Mouse (Mus musculus): Measurements from ENCODE around the gene Dytn. TPM values are rescaled to one million over a fixed set of nuclear protein-coding genes. Genes with fewer than 3 reads are reported as not detected.

Gene Dytn
- not detected in 2 replicates for polyA plus RNA-seq (2015; fragmentation: Nextera tagmentation; extraction: Ambion mirVana)

DNA sequence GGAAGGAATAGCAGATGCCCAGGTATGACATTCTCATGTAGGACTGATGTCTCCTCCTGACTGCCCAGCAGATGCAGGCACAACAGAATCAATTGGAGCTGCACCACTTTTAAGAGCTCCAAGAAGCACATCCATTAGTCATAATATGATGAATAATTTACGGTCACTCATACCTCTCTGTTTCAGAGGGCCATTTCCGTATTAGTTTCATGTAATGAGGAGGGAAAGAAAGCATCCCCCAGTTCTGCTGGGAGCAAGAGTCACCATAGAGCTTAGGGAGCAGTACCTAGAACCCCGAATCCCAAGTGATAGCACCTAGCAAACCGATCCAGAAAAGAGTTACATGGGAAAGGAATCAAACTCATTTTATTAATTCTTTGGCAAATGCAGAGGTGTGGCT, at the start of gene Dytn:
TSS of gene Dytn (minus strand) at position 101 of the 400 bp plus-strand sequence.
- no peaks in the 10 kb centered on the region for H3K27me3 ChIP-seq
- WGBS, result 90% methylated on average over 4 of the region's 4 CpGs
- H3K4me2 ChIP-seq, result no peak within 1 kb of the TSS
- H3K4me3 ChIP-seq, result no peak within 1 kb of the TSS
- no peaks in the 10 kb centered on the region for H3K4me1 ChIP-seq
- H3K27ac ChIP-seq, result no peak within 1 kb of the TSS
- H3K36me3 ChIP-seq (ENCODE audit: poor library complexity, severe bottlenecking), result no peaks in the 10 kb centered on the region
- no peak for ATAC-seq
- H3K9ac ChIP-seq, result no peak within 1 kb of the TSS
- no peaks in the 10 kb centered on the region for H3K9me3 ChIP-seq (replicated peaks)

GRCm38 (mm10) chr1:63730240-63730771, 43.6 kb upstream of the Dytn start, which contains the start of the genes Mdh1b and Fastkd2:
Gene Mdh1b (minus strand): TSS chr1:63730318.
Gene Fastkd2 (plus strand): TSS chr1:63730614.
- WGBS, result under 1% methylated on average over 31 of the region's 31 CpGs
- ATAC-seq, result peak; percentile 98
- H3K36me3 ChIP-seq (ENCODE audit: poor library complexity, severe bottlenecking), result no peaks in the 10 kb centered on the region
- H3K9ac ChIP-seq, result peak within 1 kb of the TSS; percentile 73
- no peak within 1 kb of the TSS for H3K27ac ChIP-seq
- no peaks in the 10 kb centered on the region for H3K9me3 ChIP-seq (replicated peaks)
- H3K27me3 ChIP-seq, result no peaks in the 10 kb centered on the region
- H3K4me1 ChIP-seq, result peaks cover 26% of the 10 kb centered on the region
- H3K4me3 ChIP-seq, result peak within 1 kb of the TSS; percentile 72
- H3K4me2 ChIP-seq, result peak within 1 kb of the TSS; percentile 66

DNA sequence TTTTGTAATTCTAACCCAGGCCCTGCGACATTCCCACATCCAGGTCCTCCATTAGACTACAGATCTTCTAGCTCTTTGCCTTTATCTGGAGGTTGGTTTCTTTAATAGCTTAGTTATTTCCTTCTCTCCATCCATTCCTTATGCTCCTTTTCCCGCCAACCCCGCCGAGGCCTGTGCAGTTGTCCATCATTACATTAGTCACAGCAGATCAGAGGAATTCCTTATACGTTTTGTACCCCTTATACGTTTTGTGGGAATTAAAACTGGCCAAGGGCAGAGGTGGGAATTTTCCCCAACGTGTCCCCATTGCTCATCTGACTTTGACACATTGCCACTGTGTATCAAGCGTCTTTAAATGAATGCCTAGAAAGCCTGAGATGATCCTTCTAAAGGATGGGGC, 43.1 kb upstream of the Dytn start:
- H3K4me3 ChIP-seq, result peak overlapping the region; percentile 72
- H3K4me2 ChIP-seq, result peak overlapping the region; percentile 66
- no peak overlapping the region for H3K27ac ChIP-seq
- peaks cover 26% of the 10 kb centered on the region for H3K4me1 ChIP-seq
- no peaks in the 10 kb centered on the region for H3K9me3 ChIP-seq (replicated peaks)
- peak overlapping the region; percentile 48; the same call in 1 of the 2 replicates for H3K9ac ChIP-seq
- no peaks in the 10 kb centered on the region for H3K27me3 ChIP-seq
- H3K36me3 ChIP-seq (ENCODE audit: poor library complexity, severe bottlenecking), result no peaks in the 10 kb centered on the region
- peak; percentile 44; the same call in 1 of the 2 replicates for ATAC-seq
- WGBS, result 45% methylated on average over 8 of the region's 8 CpGs

DNA sequence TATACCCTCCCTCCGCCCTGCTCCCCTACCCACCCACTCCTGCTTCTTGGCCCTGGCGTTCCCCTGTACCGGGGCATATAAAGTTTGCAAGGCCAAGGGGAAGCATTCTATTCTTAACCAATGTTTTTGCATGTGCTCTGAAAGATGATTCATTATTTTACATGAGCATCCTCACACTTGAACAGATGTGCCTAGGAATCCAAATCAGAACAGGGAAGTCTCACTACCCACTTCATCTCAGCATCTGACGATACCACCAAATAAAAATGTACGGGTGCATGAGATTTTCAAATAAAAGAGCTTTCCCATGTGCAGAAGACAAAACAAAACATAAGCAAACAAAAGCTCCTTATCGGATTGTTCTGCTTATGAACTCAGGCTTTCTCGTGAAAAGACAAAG, 33.4 kb upstream of the Dytn start:
- Histone ChIP-seq H3K4me2 (no peak overlapping the region), H3K36me3 (ENCODE audit: poor library complexity, severe bottlenecking) (no peaks in the 10 kb centered on the region), H3K27ac (no peak overlapping the region), H3K4me3 (no peak overlapping the region), H3K27me3 (0 out of 2 replicates have a peak, but pooled peaks cover 6% of the 10 kb centered on the region), H3K9me3 (replicated peaks) (no peaks in the 10 kb centered on the region), H3K9ac (no peak overlapping the region), H3K4me1 (no peaks in the 10 kb centered on the region)
- WGBS, result 72% methylated on average over 7 of the region's 7 CpGs
- ATAC-seq, result no peak

GRCm38 (mm10) chr1:63708876-63709275, 22.1 kb upstream of the Dytn start:
- ATAC-seq, result no peak
- WGBS, result 85% methylated on average over 3 of the region's 3 CpGs

GRCm38 (mm10) chr1:63705733-63706132, 19.0 kb upstream of the Dytn start:
- no peak for ATAC-seq
- no peak overlapping the region for H3K27ac ChIP-seq
- 73% methylated on average over 5 of the region's 5 CpGs for WGBS
- no peaks in the 10 kb centered on the region for H3K36me3 ChIP-seq (ENCODE audit: poor library complexity, severe bottlenecking)
- no peaks in the 10 kb centered on the region for H3K9me3 ChIP-seq (replicated peaks)
- no peak overlapping the region for H3K4me2 ChIP-seq
- H3K9ac ChIP-seq, result no peak overlapping the region
- no peaks in the 10 kb centered on the region for H3K27me3 ChIP-seq
- H3K4me3 ChIP-seq, result no peak overlapping the region
- no peaks in the 10 kb centered on the region for H3K4me1 ChIP-seq

More at GRCm38 (mm10) chr1:63708876-63709275, 22.1 kb upstream of the Dytn start:
- Histone ChIP-seq H3K4me1 (no peaks in the 10 kb centered on the region), H3K27me3 (no peaks in the 10 kb centered on the region), H3K27ac (no peak overlapping the region), H3K4me3 (no peak overlapping the region), H3K9me3 (replicated peaks) (no peaks in the 10 kb centered on the region), H3K9ac (no peak overlapping the region), H3K36me3 (ENCODE audit: poor library complexity, severe bottlenecking) (no peaks in the 10 kb centered on the region), H3K4me2 (no peak overlapping the region)

GRCm38 (mm10) chr1:63696861-63697260, 10.1 kb upstream of the Dytn start:
- Histone ChIP-seq H3K36me3 (ENCODE audit: poor library complexity, severe bottlenecking) (no peaks in the 10 kb centered on the region), H3K9me3 (replicated peaks) (no peaks in the 10 kb centered on the region), H3K9ac (no peak overlapping the region), H3K4me2 (no peak overlapping the region), H3K27me3 (no peaks in the 10 kb centered on the region), H3K4me3 (no peak overlapping the region), H3K4me1 (no peaks in the 10 kb centered on the region), H3K27ac (no peak overlapping the region)
- ATAC-seq, result no peak
- 91% methylated on average over 3 of the region's 3 CpGs for WGBS

- no peaks in the 10 kb centered on the region for H3K27me3 ChIP-seq
- H3K9ac ChIP-seq, result no peak overlapping the region
- no peak overlapping the region for H3K4me2 ChIP-seq
- H3K4me1 ChIP-seq, result no peaks in the 10 kb centered on the region
- ATAC-seq, result no peak
- no peaks in the 10 kb centered on the region for H3K9me3 ChIP-seq (replicated peaks)
- H3K36me3 ChIP-seq (ENCODE audit: poor library complexity, severe bottlenecking), result no peaks in the 10 kb centered on the region
- H3K4me3 ChIP-seq, result no peak overlapping the region
- 87% methylated on average over 3 of the region's 3 CpGs for WGBS
- no peak overlapping the region for H3K27ac ChIP-seq
Observed at GRCm38 (mm10) chr1:63675975-63676374, 10.8 kb downstream of the Dytn start.

DNA sequence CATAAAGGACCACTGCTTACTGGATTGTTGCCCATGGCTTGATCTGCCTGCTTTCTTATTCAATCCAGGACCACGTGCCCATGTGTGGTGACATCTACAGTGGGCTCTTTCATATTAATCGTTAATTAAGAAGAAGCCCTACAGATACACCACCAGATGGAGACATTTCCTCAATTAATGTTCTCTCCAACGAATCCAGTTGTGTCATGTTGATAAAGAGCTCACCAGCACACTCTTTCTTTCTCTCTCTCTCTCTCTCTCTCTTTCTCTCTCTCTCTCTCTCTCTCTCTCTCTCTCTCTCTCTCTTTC, 17.9 kb downstream of the Dytn start:
- Histone ChIP-seq H3K36me3 (ENCODE audit: poor library complexity, severe bottlenecking) (no peaks in the 10 kb centered on the region), H3K4me3 (0 out of 2 replicates have a peak overlapping the region, but pooled peaks have one; percentile 1), H3K27ac (no peak overlapping the region), H3K9ac (peak overlapping the region; percentile 2; the same call in 1 of the 2 replicates), H3K4me2 (peak overlapping the region; percentile 50), H3K9me3 (replicated peaks) (no peaks in the 10 kb centered on the region), H3K4me1 (peaks cover 18% of the 10 kb centered on the region), H3K27me3 (no peaks in the 10 kb centered on the region)
- WGBS, result 0% methylated on average over 3 of the region's 3 CpGs
- ATAC-seq, result peak; percentile 91

GRCm38 (mm10) chr1:63667949-63668851, 18.5 kb downstream of the Dytn start:
- H3K9me3 ChIP-seq (replicated peaks), result no peaks in the 10 kb centered on the region
- peak overlapping the region; percentile 2; the same call in 1 of the 2 replicates for H3K9ac ChIP-seq
- no peaks in the 10 kb centered on the region for H3K27me3 ChIP-seq
- 0 out of 2 replicates have a peak overlapping the region, but pooled peaks have one; percentile 1 for H3K4me3 ChIP-seq
- peak overlapping the region; percentile 50 for H3K4me2 ChIP-seq
- ATAC-seq, result peak; percentile 61
- H3K36me3 ChIP-seq (ENCODE audit: poor library complexity, severe bottlenecking), result no peaks in the 10 kb centered on the region
- peaks cover 18% of the 10 kb centered on the region for H3K4me1 ChIP-seq
- 13% methylated on average over 13 of the region's 13 CpGs for WGBS
- no peak overlapping the region; the same call in 1 of the 2 replicates for H3K27ac ChIP-seq

- Histone ChIP-seq H3K36me3 (ENCODE audit: poor library complexity, severe bottlenecking) (no peaks in the 10 kb centered on the region), H3K27ac (no peak overlapping the region; the same call in 1 of the 2 replicates), H3K4me1 (peaks cover 18% of the 10 kb centered on the region), H3K4me3 (no peak overlapping the region), H3K9ac (no peak overlapping the region), H3K4me2 (peak overlapping the region; percentile 50), H3K27me3 (no peaks in the 10 kb centered on the region), H3K9me3 (replicated peaks) (no peaks in the 10 kb centered on the region)
- ATAC-seq, result peak; percentile 42; the same call in 1 of the 2 replicates
- WGBS, result 29% methylated on average over 9 of the region's 9 CpGs
Observed at GRCm38 (mm10) chr1:63667201-63667948, 19.4 kb downstream of the Dytn start.

DNA sequence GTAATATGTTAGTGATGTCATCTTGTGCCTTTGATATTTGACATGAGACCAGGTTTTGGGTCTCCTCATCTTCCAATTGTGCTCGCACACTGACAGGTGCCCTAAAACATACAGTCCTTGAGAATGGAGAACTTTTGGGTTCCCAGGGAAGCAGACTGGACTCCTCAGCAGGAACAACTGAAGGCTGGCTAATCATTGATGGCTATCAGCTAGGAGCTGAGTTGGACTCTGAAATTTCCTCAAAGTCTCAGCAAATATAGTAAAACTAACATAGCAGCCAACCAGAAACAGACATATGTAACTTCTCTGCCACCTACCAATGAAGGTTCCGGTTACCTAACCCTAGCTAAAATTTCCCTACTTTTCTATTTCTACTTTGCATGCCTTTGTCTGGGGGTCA, 20.6 kb downstream of the Dytn start:
- Histone ChIP-seq H3K9me3 (replicated peaks) (no peaks in the 10 kb centered on the region), H3K4me3 (no peak overlapping the region), H3K4me2 (no peak overlapping the region), H3K9ac (no peak overlapping the region), H3K36me3 (ENCODE audit: poor library complexity, severe bottlenecking) (no peaks in the 10 kb centered on the region), H3K27me3 (no peaks in the 10 kb centered on the region), H3K4me1 (peaks cover 18% of the 10 kb centered on the region), H3K27ac (no peak overlapping the region)
- 91% methylated on average over 2 of the region's 2 CpGs for WGBS
- no peak for ATAC-seq

All from forebrain, embryonic 13.5 days (tissue).